10 mouse cellular contexts compared by ENCODE assay signal in genomic region chr10:20123401-20123800, GRCm38 (mm10). TPM values are rescaled to one million over a fixed set of nuclear protein-coding genes. Genes with fewer than 3 reads are reported as not detected.
DNase-seq lines count a peak whose midpoint lies in the region; TF ChIP-seq lines count a peak whose summit lies in the region.
"Had no signal": no experiment of that assay in that cellular context is flagged by ENCODE, and none has a peak within 500 bp of the region (broad histone marks: within the 10 kb centered on the region; RNA-seq: fewer than 3 reads in every experiment).

No protein-coding gene starts in this region.

- DNase-seq in left cerebral cortex, adult 2 months (ENCODE audit: extremely low spot score in 1 of 2, low spot score in 2 of 2) = no peak
- no peak for DNase-seq in left cerebral cortex, adult 11 months (ENCODE audit: low spot score)
- DNase-seq in adipocyte (ENCODE audit: low spot score) = peak; percentile 16
- DNase-seq in heart, postnatal 14 days = peak; percentile 30 to 37
- peak; percentile 31 for DNase-seq in lung, postnatal 25 days (ENCODE audit: low spot score)
- peak; percentile 83 for DNase-seq in thymus, postnatal 0 days (ENCODE audit: low spot score)
- DNase-seq in cerebellum, postnatal 10 days = no peak
- DNase-seq in gastrocnemius, adult 8-10 months (ENCODE audit: low spot score in 2 of 2) = no peak

- 0 out of 2 replicates have a peak overlapping the region, but pooled peaks have one; percentile 47 for H3K27ac ChIP-seq in left cerebral cortex, adult 2 months
- H3K27ac ChIP-seq: limb, embryonic 12.5 days; stomach, embryonic 15.5 days had no signal

- TF ChIP-seq CTCF in left cerebral cortex, adult 2 months (IDR thresholded peaks at IDR 0.05) = no peak

- intact Hi-C loops in left cerebral cortex, adult 2 months (cut with DNase I) = loop anchor here (5.0 to 10.0 kb wide), 2 partner anchors 191 to 409 kb away; partner anchors contain the start of genes Il20ra and Map3k5
- intact Hi-C loops in heart, postnatal 14 days (cut with DNase I) = no loop called here

- no peak overlapping the region for H3K4me3 ChIP-seq in left cerebral cortex, adult 2 months
- H3K4me3 ChIP-seq: limb, embryonic 12.5 days; stomach, embryonic 15.5 days had no signal

RNA-seq across cellular contexts. Expression of gene Map7, which starts 24.9 kb away (rescaled TPM):
- total RNA-seq in left cerebral cortex, adult 2 months (2021) = 100 to 1,000 TPM; 102 to 118 TPM
- total RNA-seq in heart, postnatal 14 days (2021) = 10 to 100 TPM; 17.4 to 20.9 TPM
- polyA plus RNA-seq in thymus, postnatal 0 days (2015; fragmentation: Nextera tagmentation; extraction: Ambion mirVana) = 17.5 and 23.9 TPM in 2 replicates
- 1 to 10 TPM; 3.0 to 6.3 (median 4.5) TPM for total RNA-seq in gastrocnemius, adult 8-10 months (2022)

Comparison
In these comparisons a context has a peak if more than half of its experiments do, and no peak if none do; other contexts are left out.
1. DNase-seq: peak in adipocyte (single experiment), heart, postnatal 14 days (2 of 2), lung, postnatal 25 days (single experiment) and thymus, postnatal 0 days (single experiment); none in left cerebral cortex, adult 2 months (0 of 2), left cerebral cortex, adult 11 months (single experiment), cerebellum, postnatal 10 days (0 of 2) and gastrocnemius, adult 8-10 months (0 of 2).
2. RNA of gene Map7, which starts 24.9 kb away (total RNA-seq): 102 to 118 TPM in left cerebral cortex, adult 2 months; 17.4 to 20.9 TPM in heart, postnatal 14 days and 3.0 to 6.3 TPM in gastrocnemius, adult 8-10 months; every median in the first group is over 4 times any median in the second.